Mouse (Mus musculus): ENCODE measurements around the gene Tmem213.

- TF ChIP-seq CTCF (IDR thresholded peaks at IDR 0.05; ENCODE audit: insufficient read depth, low read length) (no peak), POLR2A (IDR thresholded peaks at IDR 0.05; ENCODE audit: borderline replicate concordance, extremely low read depth, low read depth, low read length) (no peak)
Measured at GRCm38 (mm10) chr6:38081727-38082341, 27.2 kb upstream of the Tmem213 start.

Measured in lung, adult 2 months (tissue).